ENCODE assay signal across 21 mouse cellular contexts in the genomic region with DNA sequence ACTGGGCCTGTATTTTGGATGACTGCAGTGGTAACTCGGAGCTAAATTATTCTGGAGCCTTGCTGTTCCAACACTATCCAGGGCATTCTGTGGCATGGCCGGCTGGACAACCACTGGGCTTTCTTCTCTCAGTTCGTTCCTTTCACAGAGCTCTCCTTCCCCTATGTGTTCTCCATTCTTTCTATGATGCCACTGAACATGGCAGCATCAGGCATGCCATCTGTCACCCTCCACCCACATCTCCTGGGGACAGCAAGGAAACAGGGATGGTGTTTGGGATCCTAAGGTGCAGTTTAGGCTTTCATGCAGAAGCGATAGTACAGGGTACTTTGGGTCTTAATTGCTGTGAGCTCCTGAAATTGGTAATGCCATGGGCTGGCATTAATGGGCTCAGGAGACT.
"Had no signal": no experiment of that assay in that cellular context is flagged by ENCODE, and none has a peak within 500 bp of the region (broad histone marks: within the 10 kb centered on the region; RNA-seq: fewer than 3 reads in every experiment).

No protein-coding gene starts in this region.

- DNase-seq: kidney, adult 18-20 months; kidney, adult 9 months; left cerebral cortex, postnatal 4 days; liver; lung, adult 18-20 months; lung, postnatal 10 days; lung, postnatal 36 days; midbrain, embryonic 14.5 days; right cerebral cortex, adult 18-20 months; right cerebral cortex, postnatal 14 days; right cerebral cortex, postnatal 4 days; thymus, adult 2 months; thymus, postnatal 14 days; thymus, postnatal 4 days had no signal

- ATAC-seq: intestine, embryonic 16.5 days; liver, embryonic 12.5 days had no signal

- H3K4me3 ChIP-seq: limb, embryonic 13.5 days; liver, embryonic 12.5 days; liver, embryonic 15.5 days; lung, embryonic 15.5 days; megakaryocyte, embryonic 14.5 days had no signal

- H3K4me1 ChIP-seq: liver, embryonic 12.5 days; liver, embryonic 15.5 days had no signal

- H3K36me3 ChIP-seq: limb, embryonic 13.5 days; liver, embryonic 12.5 days; liver, embryonic 15.5 days; lung, embryonic 15.5 days had no signal

- H3K27me3 ChIP-seq: liver, embryonic 15.5 days; lung, embryonic 15.5 days had no signal

- H3K27ac ChIP-seq: limb, embryonic 13.5 days; liver, embryonic 12.5 days; liver, embryonic 15.5 days; lung, embryonic 15.5 days; stomach, postnatal 0 days had no signal

- H3K9me3 ChIP-seq: limb, embryonic 13.5 days; liver, embryonic 12.5 days; liver, embryonic 15.5 days; lung, embryonic 15.5 days; megakaryocyte, embryonic 14.5 days had no signal
